Mouse (Mus musculus): ENCODE data around the gene Flrt1. TPM values are rescaled to one million over a fixed set of nuclear protein-coding genes. Genes with fewer than 3 reads are reported as not detected.

Flrt1 gene
- 3.6 TPM in 2 replicates for polyA plus RNA-seq (2014; fragmentation: Nextera tagmentation; extraction: Ambion mirVana)

GRCm38 (mm10) chr19:7105544-7105943 is at the start of gene Flrt1:
TSS of gene Flrt1 (minus strand) at chr19:7105729.
- Histone ChIP-seq H3K27ac (ENCODE audit: low read depth) (no peak within 1 kb of the TSS), H3K4me3 (ENCODE audit: low read depth, low read length) (no peak within 1 kb of the TSS), H3K27me3 (replicated peaks; ENCODE audit: control insufficient read depth, insufficient read depth, low read length) (no peaks in the 10 kb centered on the region), H3K9ac (ENCODE audit: low read length) (no peak within 1 kb of the TSS), H3K36me3 (ENCODE audit: control insufficient read depth, insufficient read depth, low read length) (no peaks in the 10 kb centered on the region), H3K4me2 (ENCODE audit: low read length) (no peak within 1 kb of the TSS), H3K9me3 (ENCODE audit: control insufficient read depth, low read length) (no peaks in the 10 kb centered on the region), H3K4me1 (replicated peaks; ENCODE audit: control insufficient read depth, insufficient read depth, low read length) (peaks cover 23% of the 10 kb centered on the region)
- DNase-seq (ENCODE audit: low spot score) = no peak
- no peak for ATAC-seq (replicated peaks; ENCODE audit: low FRiP score, low TSS enrichment, low read depth)
- 69% methylated on average over 9 of the region's 9 CpGs for WGBS

DNA sequence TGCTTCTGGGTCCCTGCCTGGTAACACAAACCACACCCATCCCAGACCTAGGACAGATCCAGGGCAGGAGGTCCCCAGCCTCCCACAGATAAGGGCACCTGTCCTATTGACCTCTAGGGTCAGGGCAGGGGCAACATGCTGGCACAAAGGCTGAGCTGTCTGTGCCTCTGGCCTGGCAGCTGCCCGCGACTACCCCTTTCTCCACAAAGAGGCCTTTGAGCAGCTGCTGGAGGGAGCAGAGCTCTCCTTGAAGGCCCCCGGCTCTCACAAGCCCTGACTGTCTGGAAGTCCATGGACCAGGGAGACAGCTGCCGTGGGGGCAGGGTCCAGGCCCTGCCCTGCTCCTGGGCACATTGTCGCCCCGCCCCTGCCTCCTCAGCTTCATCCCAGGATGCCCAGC is 49.7 kb upstream of the Flrt1 start:
- DNase-seq (ENCODE audit: low spot score) = no peak
- peaks cover 11% of the 10 kb centered on the region; the same call in 1 of the 2 replicates for H3K27me3 ChIP-seq (replicated peaks; ENCODE audit: control insufficient read depth, insufficient read depth, low read length)

GRCm38 (mm10) chr19:7153232-7153631 is 47.7 kb upstream of the Flrt1 start:
- Histone ChIP-seq H3K9ac (ENCODE audit: low read length) (no peak overlapping the region), H3K4me3 (ENCODE audit: low read depth, low read length) (no peak overlapping the region), H3K4me1 (replicated peaks; ENCODE audit: control insufficient read depth, insufficient read depth, low read length) (peaks cover 9% of the 10 kb centered on the region), H3K9me3 (ENCODE audit: control insufficient read depth, low read length) (no peaks in the 10 kb centered on the region), H3K4me2 (ENCODE audit: low read length) (no peak overlapping the region), H3K27ac (ENCODE audit: low read depth) (no peak overlapping the region), H3K36me3 (ENCODE audit: control insufficient read depth, insufficient read depth, low read length) (no peaks in the 10 kb centered on the region), H3K27me3 (replicated peaks; ENCODE audit: control insufficient read depth, insufficient read depth, low read length) (peaks cover 4% of the 10 kb centered on the region; the same call in 1 of the 2 replicates)
- ATAC-seq (replicated peaks; ENCODE audit: low FRiP score, low TSS enrichment, low read depth) (peak; percentile 38; the same call in 1 of the 2 replicates), DNase-seq (ENCODE audit: low spot score) (no peak)
- WGBS = 21% methylated on average over 7 of the region's 7 CpGs

More for the DNA sequence above, 49.7 kb upstream of the Flrt1 start:
- Histone ChIP-seq H3K4me1 (replicated peaks; ENCODE audit: control insufficient read depth, insufficient read depth, low read length) (peaks cover 11% of the 10 kb centered on the region), H3K9ac (ENCODE audit: low read length) (no peak overlapping the region), H3K27ac (ENCODE audit: low read depth) (no peak overlapping the region; the same call in 1 of the 2 replicates), H3K9me3 (ENCODE audit: control insufficient read depth, low read length) (no peaks in the 10 kb centered on the region), H3K4me2 (ENCODE audit: low read length) (no peak overlapping the region), H3K4me3 (ENCODE audit: low read depth, low read length) (no peak overlapping the region), H3K36me3 (ENCODE audit: control insufficient read depth, insufficient read depth, low read length) (no peaks in the 10 kb centered on the region)
- peak; percentile 25; the same call in 1 of the 2 replicates for ATAC-seq (replicated peaks; ENCODE audit: low FRiP score, low TSS enrichment, low read depth)
- WGBS = 62% methylated on average over 6 of the region's 6 CpGs

- H3K27me3 ChIP-seq (replicated peaks; ENCODE audit: control insufficient read depth, insufficient read depth, low read length) = 0 out of 2 replicates have a peak, but pooled peaks cover 5% of the 10 kb centered on the region
- H3K4me1 ChIP-seq (replicated peaks; ENCODE audit: control insufficient read depth, insufficient read depth, low read length) = peaks cover 4% of the 10 kb centered on the region
- H3K36me3 ChIP-seq (ENCODE audit: control insufficient read depth, insufficient read depth, low read length) = no peaks in the 10 kb centered on the region
- no peaks in the 10 kb centered on the region for H3K9me3 ChIP-seq (ENCODE audit: control insufficient read depth, low read length)
- ATAC-seq (replicated peaks; ENCODE audit: low FRiP score, low TSS enrichment, low read depth) (no peak), DNase-seq (ENCODE audit: low spot score) (no peak)
- no peak overlapping the region for H3K4me3 ChIP-seq (ENCODE audit: low read depth, low read length)
- H3K27ac ChIP-seq (ENCODE audit: low read depth) = no peak overlapping the region
- no peak overlapping the region for H3K9ac ChIP-seq (ENCODE audit: low read length)
- no peak overlapping the region for H3K4me2 ChIP-seq (ENCODE audit: low read length)
- 90% methylated on average over 6 of the region's 6 CpGs for WGBS
Measured at GRCm38 (mm10) chr19:7151927-7152653, 46.6 kb upstream of the Flrt1 start.

DNA sequence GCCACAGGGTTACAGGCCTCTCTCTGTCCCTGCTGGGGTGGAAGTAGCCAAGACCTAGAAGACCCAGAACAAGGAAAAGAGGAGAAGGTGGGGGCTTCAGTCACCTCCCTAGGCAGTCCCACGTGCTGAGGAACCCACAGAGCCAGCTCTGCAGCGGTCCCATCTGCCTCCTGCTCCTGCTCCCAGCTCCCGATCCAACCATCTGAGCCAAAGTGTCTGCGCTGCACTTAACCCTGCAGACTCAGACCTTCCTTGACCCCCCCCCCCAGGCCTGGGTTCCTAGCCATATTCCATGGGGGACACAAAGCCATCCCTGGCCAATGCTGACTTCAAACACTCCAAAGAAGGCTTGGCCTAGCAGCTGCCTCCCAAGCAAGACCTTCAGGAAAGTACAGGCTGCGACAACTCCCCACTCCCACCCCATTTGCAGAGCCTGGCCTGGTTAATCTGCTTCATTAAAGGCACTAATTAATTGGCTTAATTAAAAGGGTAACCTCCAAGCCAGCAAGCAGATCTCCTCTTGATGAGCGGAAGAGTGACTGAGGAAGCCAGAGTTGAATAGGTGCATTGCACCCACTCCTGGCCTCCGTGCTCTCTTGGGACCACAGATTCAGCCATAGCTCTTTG is 45.9 kb upstream of the Flrt1 start:
- Histone ChIP-seq H3K4me3 (ENCODE audit: low read depth, low read length) (no peak overlapping the region), H3K36me3 (ENCODE audit: control insufficient read depth, insufficient read depth, low read length) (no peaks in the 10 kb centered on the region), H3K9ac (ENCODE audit: low read length) (no peak overlapping the region), H3K4me2 (ENCODE audit: low read length) (no peak overlapping the region), H3K27me3 (replicated peaks; ENCODE audit: control insufficient read depth, insufficient read depth, low read length) (0 out of 2 replicates have a peak, but pooled peaks cover 12% of the 10 kb centered on the region), H3K27ac (ENCODE audit: low read depth) (no peak overlapping the region), H3K9me3 (ENCODE audit: control insufficient read depth, low read length) (no peaks in the 10 kb centered on the region), H3K4me1 (replicated peaks; ENCODE audit: control insufficient read depth, insufficient read depth, low read length) (no peaks in the 10 kb centered on the region; the same call in 1 of the 2 replicates)
- ATAC-seq (replicated peaks; ENCODE audit: low FRiP score, low TSS enrichment, low read depth) (no peak), DNase-seq (ENCODE audit: low spot score) (no peak)
- WGBS = 79% methylated on average over 7 of the region's 7 CpGs

DNA sequence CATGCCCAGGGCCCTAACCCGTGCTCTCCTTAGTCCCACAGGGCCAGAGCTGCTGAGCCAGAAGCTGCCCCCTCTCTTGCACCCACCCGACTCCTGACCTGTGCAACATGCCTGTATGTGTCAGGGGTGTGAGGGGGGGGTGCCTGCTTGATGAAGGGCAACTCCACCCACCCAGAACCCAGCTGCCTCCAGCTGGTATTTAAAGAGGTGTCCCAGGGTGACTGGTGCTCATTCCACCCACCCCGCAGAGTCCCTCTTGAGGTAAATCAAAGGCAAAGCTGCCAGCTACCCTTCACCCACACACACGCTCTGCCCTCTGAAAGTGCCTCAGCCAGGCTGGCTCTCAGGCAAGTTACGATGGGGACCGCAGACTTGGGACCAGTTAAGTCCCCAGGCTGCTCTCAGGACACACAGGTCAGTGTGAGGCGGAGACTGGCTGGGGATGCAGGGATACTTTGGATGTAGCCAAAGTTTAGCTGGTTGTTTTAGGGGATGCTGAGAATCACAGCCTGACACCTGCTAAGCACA is 43.7 kb upstream of the Flrt1 start:
- no peak overlapping the region for H3K4me2 ChIP-seq (ENCODE audit: low read length)
- no peak overlapping the region for H3K27ac ChIP-seq (ENCODE audit: low read depth)
- no peak for DNase-seq (ENCODE audit: low spot score)
- 81% methylated on average over 7 of the region's 7 CpGs for WGBS
- H3K4me1 ChIP-seq (replicated peaks; ENCODE audit: control insufficient read depth, insufficient read depth, low read length) = peaks cover 2% of the 10 kb centered on the region
- H3K4me3 ChIP-seq (ENCODE audit: low read depth, low read length) = no peak overlapping the region
- H3K27me3 ChIP-seq (replicated peaks; ENCODE audit: control insufficient read depth, insufficient read depth, low read length) = 0 out of 2 replicates have a peak, but pooled peaks cover 15% of the 10 kb centered on the region
- no peaks in the 10 kb centered on the region for H3K36me3 ChIP-seq (ENCODE audit: control insufficient read depth, insufficient read depth, low read length)
- no peaks in the 10 kb centered on the region for H3K9me3 ChIP-seq (ENCODE audit: control insufficient read depth, low read length)
- no peak for ATAC-seq (replicated peaks; ENCODE audit: low FRiP score, low TSS enrichment, low read depth)
- no peak overlapping the region for H3K9ac ChIP-seq (ENCODE audit: low read length)

- ATAC-seq (replicated peaks; ENCODE audit: low FRiP score, low TSS enrichment, low read depth) = no peak
- 59% methylated on average over 8 of the region's 8 CpGs for WGBS
- H3K4me1 ChIP-seq (replicated peaks; ENCODE audit: control insufficient read depth, insufficient read depth, low read length) = peaks cover 8% of the 10 kb centered on the region
Measured at GRCm38 (mm10) chr19:7148541-7149085, 43.1 kb upstream of the Flrt1 start.

DNA sequence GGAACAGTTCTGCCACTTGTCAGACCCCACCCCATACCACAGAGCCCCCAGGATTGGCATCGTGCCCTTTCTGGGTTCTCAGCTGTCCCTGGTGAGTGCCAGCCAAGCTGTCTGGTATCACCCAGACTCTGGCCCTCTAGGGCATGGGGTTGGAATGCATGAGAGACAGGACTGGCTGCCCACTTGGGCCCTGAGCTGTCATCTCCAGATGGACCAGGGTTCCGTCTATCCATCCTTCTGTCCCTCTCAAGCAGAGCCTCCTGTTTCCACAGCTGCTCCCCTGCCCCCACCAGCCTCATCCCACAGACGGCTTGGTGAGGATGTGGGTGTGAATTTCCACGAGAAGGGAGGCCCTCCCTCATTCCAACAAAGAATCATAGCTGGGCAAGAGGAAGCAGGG is 42.6 kb upstream of the Flrt1 start:
- WGBS = 56% methylated on average over 4 of the region's 4 CpGs
- DNase-seq (ENCODE audit: low spot score) = no peak
- H3K36me3 ChIP-seq (ENCODE audit: control insufficient read depth, insufficient read depth, low read length) = no peaks in the 10 kb centered on the region
- H3K27ac ChIP-seq (ENCODE audit: low read depth) = no peak overlapping the region
- H3K9me3 ChIP-seq (ENCODE audit: control insufficient read depth, low read length) = no peaks in the 10 kb centered on the region
- no peak for ATAC-seq (replicated peaks; ENCODE audit: low FRiP score, low TSS enrichment, low read depth)
- H3K9ac ChIP-seq (ENCODE audit: low read length) = no peak overlapping the region
- no peak overlapping the region for H3K4me3 ChIP-seq (ENCODE audit: low read depth, low read length)
- H3K4me1 ChIP-seq (replicated peaks; ENCODE audit: control insufficient read depth, insufficient read depth, low read length) = peaks cover 13% of the 10 kb centered on the region
- H3K4me2 ChIP-seq (ENCODE audit: low read length) = no peak overlapping the region
- 0 out of 2 replicates have a peak, but pooled peaks cover 13% of the 10 kb centered on the region for H3K27me3 ChIP-seq (replicated peaks; ENCODE audit: control insufficient read depth, insufficient read depth, low read length)

More at GRCm38 (mm10) chr19:7148541-7149085, 43.1 kb upstream of the Flrt1 start:
- Histone ChIP-seq H3K27me3 (replicated peaks; ENCODE audit: control insufficient read depth, insufficient read depth, low read length) (0 out of 2 replicates have a peak, but pooled peaks cover 13% of the 10 kb centered on the region), H3K4me3 (ENCODE audit: low read depth, low read length) (no peak overlapping the region), H3K36me3 (ENCODE audit: control insufficient read depth, insufficient read depth, low read length) (no peaks in the 10 kb centered on the region), H3K9ac (ENCODE audit: low read length) (no peak overlapping the region), H3K4me2 (ENCODE audit: low read length) (no peak overlapping the region), H3K9me3 (ENCODE audit: control insufficient read depth, low read length) (no peaks in the 10 kb centered on the region), H3K27ac (ENCODE audit: low read depth) (no peak overlapping the region)
- no peak for DNase-seq (ENCODE audit: low spot score)

Measured in intestine, embryonic 14.5 days (tissue).